In the genomic region with DNA sequence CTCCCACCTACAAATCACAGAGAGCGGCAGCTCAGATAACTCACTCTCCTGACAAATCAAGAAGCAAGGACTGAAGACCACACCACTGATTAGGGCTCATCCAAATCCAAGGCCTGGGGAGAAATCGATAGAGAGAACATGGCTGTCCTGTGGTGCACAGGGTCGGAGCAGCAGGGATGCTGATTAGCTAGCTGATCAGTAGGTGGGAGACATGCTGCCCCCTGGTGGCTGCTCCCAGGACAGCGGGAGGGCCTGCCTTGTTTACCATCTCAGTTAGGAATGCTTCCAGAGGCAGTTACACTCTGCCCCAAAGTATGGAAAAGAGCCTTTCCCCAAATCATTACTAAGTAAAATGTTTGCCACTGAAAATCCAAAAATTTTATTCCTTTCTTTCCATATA, we compare ENCODE assay signal across 8 mouse cellular contexts.
DNase-seq lines count a peak whose midpoint lies in the region; ATAC-seq and TF ChIP-seq lines count a peak whose summit lies in the region.

No protein-coding gene starts in this region.

- TF ChIP-seq EP300 in liver, postnatal 0 days (IDR thresholded peaks at IDR 0.05; ENCODE audit: low read depth): no peak

- no peaks in the 10 kb centered on the region for H3K36me3 ChIP-seq in liver, postnatal 0 days (replicated peaks; ENCODE audit: insufficient read depth, low read length)

- no peaks in the 10 kb centered on the region for H3K9me3 ChIP-seq in liver, postnatal 0 days (ENCODE audit: low read length)

- H3K9ac ChIP-seq in liver, postnatal 0 days (replicated peaks): no peak overlapping the region

- no peak overlapping the region for H3K4me3 ChIP-seq in cortical plate, adult 2 months (ENCODE audit: insufficient read depth, low read length)
- H3K4me3 ChIP-seq in liver, postnatal 0 days (ENCODE audit: low read depth, low read length): no peak overlapping the region

- no peak overlapping the region for H3K4me2 ChIP-seq in liver, postnatal 0 days (ENCODE audit: low read depth, low read length)

- no peak for ATAC-seq in liver, postnatal 0 days

- no peaks in the 10 kb centered on the region; the same call in 1 of the 2 replicates for H3K4me1 ChIP-seq in cortical plate, adult 2 months (ENCODE audit: control insufficient read depth, insufficient read depth, low read length)
- no peaks in the 10 kb centered on the region for H3K4me1 ChIP-seq in liver, postnatal 0 days (ENCODE audit: insufficient read depth)

- DNase-seq in 3T3-L1 (ENCODE audit: low read depth, low spot score) (peak; percentile 72), ZHBTc4 (ENCODE audit: low read depth, low spot score) (peak; percentile 83)
- DNase-seq in gastrocnemius, postnatal 10 days: peak; percentile 84
- peak; percentile 90 for DNase-seq in kidney, postnatal 10 days
- peak; percentile 84 for DNase-seq in liver, postnatal 0 days
- peak; percentile 78 for DNase-seq in ovary, postnatal 36 days (ENCODE audit: low spot score)
- DNase-seq in thymus, postnatal 25 days: peak; percentile 75

- no peak overlapping the region for H3K27ac ChIP-seq in cortical plate, adult 2 months (ENCODE audit: insufficient read depth, low read length)
- no peak overlapping the region for H3K27ac ChIP-seq in liver, postnatal 0 days (ENCODE audit: low read depth)

- no peak for TF ChIP-seq POLR2A in cortical plate, adult 2 months (IDR thresholded peaks at IDR 0.05; ENCODE audit: extremely low read depth, insufficient read depth, low read length)

- WGBS in liver, postnatal 0 days (ENCODE audit: insufficient replicate concordance): 24% methylated on average over 4 of the region's 4 CpGs

- peak; percentile 85 for TF ChIP-seq CTCF in cortical plate, adult 2 months (IDR thresholded peaks at IDR 0.05; ENCODE audit: extremely low read depth, insufficient read depth, low read length)
- peak; percentile 89 for TF ChIP-seq CTCF in liver, postnatal 0 days (IDR thresholded peaks at IDR 0.05; ENCODE audit: low read depth)

- no peaks in the 10 kb centered on the region for H3K27me3 ChIP-seq in liver, postnatal 0 days (ENCODE audit: insufficient read depth, low read length)
